Mouse (Mus musculus): ENCODE measurements around the gene Rpap3. TPM values are rescaled to one million over a fixed set of nuclear protein-coding genes. Genes with fewer than 3 reads are reported as not detected.

The Rpap3 gene
- total RNA-seq (2014; fragmentation: Nextera tagmentation): 25.7 and 31.1 TPM in 2 replicates
- total RNA-seq (2017): 33.2 and 46.7 TPM in 2 replicates

- peak; percentile 88 for ATAC-seq (replicated peaks; ENCODE audit: poor library complexity, severe bottlenecking)
Observed at GRCm38 (mm10) chr15:97705211-97706050, at the start of gene Rpap3. Gene Rpap3, minus strand, starts transcription at chr15:97705825.

GRCm38 (mm10) chr15:97755361-97755760 is 49.7 kb upstream of the Rpap3 start:
- ATAC-seq (replicated peaks; ENCODE audit: poor library complexity, severe bottlenecking): no peak

- no peak for ATAC-seq (replicated peaks; ENCODE audit: poor library complexity, severe bottlenecking)
Observed at GRCm38 (mm10) chr15:97754476-97754875, 48.9 kb upstream of the Rpap3 start.

GRCm38 (mm10) chr15:97752491-97752890 is 46.9 kb upstream of the Rpap3 start:
- no peak for ATAC-seq (replicated peaks; ENCODE audit: poor library complexity, severe bottlenecking)

GRCm38 (mm10) chr15:97751676-97752075 is 46.1 kb upstream of the Rpap3 start:
- ATAC-seq (replicated peaks; ENCODE audit: poor library complexity, severe bottlenecking): no peak

- ATAC-seq (replicated peaks; ENCODE audit: poor library complexity, severe bottlenecking): peak; percentile 84
Observed at GRCm38 (mm10) chr15:97750697-97751096, 45.1 kb upstream of the Rpap3 start.

- peak; percentile 58 for ATAC-seq (replicated peaks; ENCODE audit: poor library complexity, severe bottlenecking)
Observed at GRCm38 (mm10) chr15:97749841-97750240, 44.2 kb upstream of the Rpap3 start.

- ATAC-seq (replicated peaks; ENCODE audit: poor library complexity, severe bottlenecking): no peak
Observed at GRCm38 (mm10) chr15:97749397-97749796, 43.8 kb upstream of the Rpap3 start.

- no peak for ATAC-seq (replicated peaks; ENCODE audit: poor library complexity, severe bottlenecking)
Observed at GRCm38 (mm10) chr15:97748964-97749363, 43.3 kb upstream of the Rpap3 start.

GRCm38 (mm10) chr15:97748309-97748708 is 42.7 kb upstream of the Rpap3 start:
- no peak for ATAC-seq (replicated peaks; ENCODE audit: poor library complexity, severe bottlenecking)

GRCm38 (mm10) chr15:97747486-97747885 is 41.9 kb upstream of the Rpap3 start:
- no peak for ATAC-seq (replicated peaks; ENCODE audit: poor library complexity, severe bottlenecking)

GRCm38 (mm10) chr15:97746748-97747147 is 41.1 kb upstream of the Rpap3 start:
- ATAC-seq (replicated peaks; ENCODE audit: poor library complexity, severe bottlenecking): no peak

GRCm38 (mm10) chr15:97746278-97746677 is 40.7 kb upstream of the Rpap3 start:
- no peak for ATAC-seq (replicated peaks; ENCODE audit: poor library complexity, severe bottlenecking)

- ATAC-seq (replicated peaks; ENCODE audit: poor library complexity, severe bottlenecking): no peak
Observed at GRCm38 (mm10) chr15:97745331-97745730, 39.7 kb upstream of the Rpap3 start.

GRCm38 (mm10) chr15:97744930-97745329 is 39.3 kb upstream of the Rpap3 start:
- peak; percentile 57 for ATAC-seq (replicated peaks; ENCODE audit: poor library complexity, severe bottlenecking)

- no peak for ATAC-seq (replicated peaks; ENCODE audit: poor library complexity, severe bottlenecking)
Observed at GRCm38 (mm10) chr15:97743961-97744525, 38.4 kb upstream of the Rpap3 start.

GRCm38 (mm10) chr15:97743210-97743609 is 37.6 kb upstream of the Rpap3 start:
- ATAC-seq (replicated peaks; ENCODE audit: poor library complexity, severe bottlenecking): no peak

GRCm38 (mm10) chr15:97742600-97742999 is 37.0 kb upstream of the Rpap3 start:
- ATAC-seq (replicated peaks; ENCODE audit: poor library complexity, severe bottlenecking): peak; percentile 24; the same call in 1 of the 2 replicates

- ATAC-seq (replicated peaks; ENCODE audit: poor library complexity, severe bottlenecking): no peak
Observed at GRCm38 (mm10) chr15:97742074-97742473, 36.4 kb upstream of the Rpap3 start.

GRCm38 (mm10) chr15:97741662-97742061 is 36.0 kb upstream of the Rpap3 start:
- ATAC-seq (replicated peaks; ENCODE audit: poor library complexity, severe bottlenecking): no peak

- ATAC-seq (replicated peaks; ENCODE audit: poor library complexity, severe bottlenecking): no peak
Observed at GRCm38 (mm10) chr15:97740283-97740732, 34.7 kb upstream of the Rpap3 start.

- ATAC-seq (replicated peaks; ENCODE audit: poor library complexity, severe bottlenecking): no peak
Observed at GRCm38 (mm10) chr15:97738923-97739322, 33.3 kb upstream of the Rpap3 start.
